Mouse (Mus musculus) heart, postnatal 0 days (tissue): ENCODE measurements around the gene Tbc1d10c.

Source experiments
- CTCF ChIP-seq: IDR thresholded peaks from 2 replicates; pipeline ENCODE4 v1.5.1; 2016; ENCODE audit warnings: antibody characterized with exemption, control low read depth, low read depth
- EP300 ChIP-seq: IDR thresholded peaks from 2 replicates; pipeline ENCODE4 v1.6.1; 2016; ENCODE audit warnings: antibody characterized with exemption, low read depth

- TF ChIP-seq EP300, result no peak
- no peak for TF ChIP-seq CTCF
These were observed 49.2 kb upstream of the Tbc1d10c start for GRCm38 (mm10) chr19:4240247-4240668.
